Mouse (Mus musculus): ENCODE results near the gene Ankef1. TPM values are rescaled to one million over a fixed set of nuclear protein-coding genes. Genes with fewer than 3 reads are reported as not detected.

Ankef1 gene
- not detected in 2 replicates for polyA plus RNA-seq (2012; ENCODE audit: insufficient read depth, insufficient read length, missing spikeins)

DNA sequence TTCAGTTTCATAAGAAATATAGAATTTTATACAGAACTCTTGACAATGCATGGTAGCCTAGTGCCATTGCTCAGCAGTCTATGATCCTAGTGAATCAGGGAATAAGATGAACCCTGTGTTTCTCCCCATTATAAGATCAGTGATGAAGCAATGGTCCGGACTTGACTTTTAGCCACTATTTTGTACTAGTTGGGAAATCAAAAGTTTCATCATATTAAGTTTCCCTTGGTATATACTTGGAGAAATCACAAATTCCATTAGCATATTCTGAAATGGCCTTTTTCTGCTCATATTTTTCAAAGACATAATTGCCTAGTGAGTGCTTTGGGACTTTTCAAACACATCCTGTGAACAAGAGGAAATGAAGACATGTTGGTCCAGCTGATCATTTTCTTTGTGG, at the start of gene Ankef1:
Ankef1 (plus strand) TSS at position 260 of the 400 bp plus-strand sequence.
- Histone ChIP-seq H3K4me3 (ENCODE audit: insufficient read depth, low read length) (no peak within 1 kb of the TSS), H3K4me1 (ENCODE audit: control insufficient read depth, insufficient read depth, low read length) (no peaks in the 10 kb centered on the region), H3K27ac (ENCODE audit: insufficient read depth, low read depth, low read length) (no peak within 1 kb of the TSS)
- TF ChIP-seq POLR2A (IDR thresholded peaks at IDR 0.05; ENCODE audit: borderline replicate concordance, low read depth, low read length) (no peak), CTCF (IDR thresholded peaks at IDR 0.05; ENCODE audit: low read depth, low read length) (no peak)

DNA sequence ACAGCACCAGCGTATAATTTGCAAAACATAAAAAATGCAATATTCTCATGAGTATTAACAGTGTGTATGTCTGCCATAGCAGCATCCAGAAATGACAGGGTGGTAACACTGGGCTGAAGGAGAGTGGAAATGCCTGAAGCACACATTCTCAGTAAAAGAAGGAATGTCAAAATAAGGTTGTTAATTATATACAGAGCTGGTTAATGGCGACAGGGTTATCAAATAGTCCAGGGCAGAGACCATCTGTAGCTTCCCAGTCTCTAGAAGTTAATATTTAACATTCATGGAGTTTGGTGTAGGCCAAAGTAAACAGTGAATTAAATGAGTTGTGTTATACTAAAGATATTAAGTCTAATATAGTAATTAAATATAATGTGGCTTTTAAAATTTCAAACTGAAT, 45.2 kb upstream of the Ankef1 start:
- H3K4me1 ChIP-seq (ENCODE audit: control insufficient read depth, insufficient read depth, low read length): no peaks in the 10 kb centered on the region
- no peak overlapping the region for H3K27ac ChIP-seq (ENCODE audit: insufficient read depth, low read depth, low read length)
- TF ChIP-seq POLR2A (IDR thresholded peaks at IDR 0.05; ENCODE audit: borderline replicate concordance, low read depth, low read length): no peak
- TF ChIP-seq CTCF (IDR thresholded peaks at IDR 0.05; ENCODE audit: low read depth, low read length): no peak
- no peak overlapping the region for H3K4me3 ChIP-seq (ENCODE audit: insufficient read depth, low read length)

DNA sequence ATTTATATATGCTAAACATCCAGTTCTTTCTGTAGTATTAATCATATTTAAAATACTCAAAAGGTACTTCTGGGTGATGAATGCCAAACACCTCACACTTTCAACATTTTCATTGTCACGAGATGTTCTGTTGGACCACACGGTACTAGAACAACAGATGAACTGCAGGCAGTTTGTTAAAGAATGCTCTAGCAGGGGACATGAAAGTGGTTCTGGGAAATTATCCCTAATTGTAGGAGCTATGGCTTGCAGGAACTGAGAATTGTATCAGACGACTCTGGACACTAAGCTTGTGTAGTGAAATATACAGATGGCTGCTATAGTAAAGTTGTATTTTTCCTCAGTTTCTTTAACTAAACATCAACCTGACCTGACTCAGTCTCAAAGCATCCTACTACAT, 44.8 kb upstream of the Ankef1 start:
- no peaks in the 10 kb centered on the region for H3K4me1 ChIP-seq (ENCODE audit: control insufficient read depth, insufficient read depth, low read length)
- no peak for TF ChIP-seq CTCF (IDR thresholded peaks at IDR 0.05; ENCODE audit: low read depth, low read length)
- no peak for TF ChIP-seq POLR2A (IDR thresholded peaks at IDR 0.05; ENCODE audit: borderline replicate concordance, low read depth, low read length)
- no peak overlapping the region for H3K4me3 ChIP-seq (ENCODE audit: insufficient read depth, low read length)
- no peak overlapping the region for H3K27ac ChIP-seq (ENCODE audit: insufficient read depth, low read depth, low read length)

DNA sequence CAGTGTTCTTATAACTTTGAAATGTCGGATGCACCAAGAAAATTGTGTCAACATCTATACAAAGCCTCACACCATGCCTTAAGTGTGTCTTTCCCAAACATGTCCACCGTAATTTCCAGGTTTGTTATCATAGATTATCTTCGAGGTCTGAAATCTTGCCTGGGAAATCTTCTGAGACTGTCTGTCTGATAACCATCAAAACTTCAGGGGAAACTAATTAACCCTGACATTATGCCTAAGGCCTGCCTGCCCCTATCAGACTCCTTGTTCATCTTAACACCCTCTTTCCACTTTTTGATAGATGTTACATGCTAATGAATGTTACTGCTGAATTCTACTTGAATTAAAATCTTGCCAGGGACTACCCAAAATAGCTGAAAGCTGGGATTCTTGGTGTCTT, 24.1 kb upstream of the Ankef1 start:
- TF ChIP-seq POLR2A (IDR thresholded peaks at IDR 0.05; ENCODE audit: borderline replicate concordance, low read depth, low read length) (no peak), CTCF (IDR thresholded peaks at IDR 0.05; ENCODE audit: low read depth, low read length) (no peak)
- Histone ChIP-seq H3K4me3 (ENCODE audit: insufficient read depth, low read length) (no peak overlapping the region), H3K4me1 (ENCODE audit: control insufficient read depth, insufficient read depth, low read length) (no peaks in the 10 kb centered on the region), H3K27ac (ENCODE audit: insufficient read depth, low read depth, low read length) (no peak overlapping the region)

DNA sequence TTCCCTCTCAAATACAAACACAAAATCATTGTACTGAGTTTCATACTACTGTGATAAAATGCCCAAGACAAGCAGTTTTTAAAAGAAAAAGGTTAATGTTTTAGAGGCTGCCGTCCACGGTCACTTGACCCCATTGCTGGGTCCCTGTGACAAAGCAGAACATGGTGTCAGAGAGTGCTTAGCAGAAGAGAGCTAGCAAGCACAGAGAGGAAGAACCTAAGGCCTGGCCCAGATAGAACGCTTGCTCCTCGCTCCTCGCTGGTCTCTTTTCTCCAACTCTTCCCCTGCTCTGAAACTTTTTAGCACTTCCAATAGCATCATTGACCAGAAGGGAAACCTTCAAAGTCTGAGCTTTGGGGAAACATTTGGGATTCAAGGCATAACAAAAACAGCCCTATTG, 19.4 kb upstream of the Ankef1 start:
- no peak for TF ChIP-seq POLR2A (IDR thresholded peaks at IDR 0.05; ENCODE audit: borderline replicate concordance, low read depth, low read length)
- TF ChIP-seq CTCF (IDR thresholded peaks at IDR 0.05; ENCODE audit: low read depth, low read length): no peak

DNA sequence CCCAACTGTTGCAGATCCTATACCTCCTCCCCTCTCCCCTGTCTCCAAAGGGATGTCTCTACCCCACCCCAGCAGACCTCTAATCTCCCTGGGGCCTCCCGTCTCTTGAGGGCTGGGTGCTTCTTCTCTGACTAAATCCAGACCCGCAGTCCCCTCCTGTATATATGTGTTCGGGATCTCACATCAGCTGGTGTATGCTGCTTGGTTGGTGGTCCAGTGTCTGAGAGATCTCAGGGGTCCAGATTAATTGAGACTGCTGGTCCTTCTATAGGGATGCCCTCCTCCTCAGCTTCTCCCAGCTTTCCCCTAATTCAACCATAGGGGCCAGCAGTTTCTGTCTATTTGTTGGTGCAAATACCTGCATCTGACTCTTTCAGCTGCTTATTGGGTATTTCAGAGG, 18.7 kb upstream of the Ankef1 start:
- Histone ChIP-seq H3K4me3 (ENCODE audit: insufficient read depth, low read length) (no peak overlapping the region), H3K27ac (ENCODE audit: insufficient read depth, low read depth, low read length) (no peak overlapping the region), H3K4me1 (ENCODE audit: control insufficient read depth, insufficient read depth, low read length) (peaks cover 3% of the 10 kb centered on the region)
- TF ChIP-seq CTCF (IDR thresholded peaks at IDR 0.05; ENCODE audit: low read depth, low read length): no peak
- TF ChIP-seq POLR2A (IDR thresholded peaks at IDR 0.05; ENCODE audit: borderline replicate concordance, low read depth, low read length): no peak

More for the DNA sequence above, 19.4 kb upstream of the Ankef1 start:
- no peak overlapping the region for H3K4me3 ChIP-seq (ENCODE audit: insufficient read depth, low read length)
- H3K27ac ChIP-seq (ENCODE audit: insufficient read depth, low read depth, low read length): no peak overlapping the region
- H3K4me1 ChIP-seq (ENCODE audit: control insufficient read depth, insufficient read depth, low read length): peaks cover 3% of the 10 kb centered on the region

DNA sequence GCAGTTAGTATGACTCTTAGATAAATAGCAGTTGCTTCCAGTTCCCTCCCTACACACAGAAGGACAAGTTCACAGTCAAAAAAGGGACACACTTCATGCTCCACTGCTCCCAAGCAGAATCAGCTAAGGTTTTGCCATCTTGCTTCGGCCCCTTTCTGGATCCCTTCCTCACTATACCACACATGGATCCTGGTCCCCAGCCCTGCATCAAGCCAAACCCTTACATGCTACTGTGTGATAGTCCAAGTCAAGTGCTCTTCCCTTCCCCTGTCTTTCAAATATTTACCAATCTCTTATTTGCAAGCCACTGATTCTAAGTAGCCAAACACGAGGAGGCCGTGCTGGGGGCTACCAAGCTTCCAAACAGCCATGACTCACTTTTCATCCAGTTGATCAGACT, 16.8 kb upstream of the Ankef1 start:
- Histone ChIP-seq H3K4me3 (ENCODE audit: insufficient read depth, low read length) (no peak overlapping the region), H3K27ac (ENCODE audit: insufficient read depth, low read depth, low read length) (no peak overlapping the region), H3K4me1 (ENCODE audit: control insufficient read depth, insufficient read depth, low read length) (peaks cover 3% of the 10 kb centered on the region)
- TF ChIP-seq CTCF (IDR thresholded peaks at IDR 0.05; ENCODE audit: low read depth, low read length) (no peak), POLR2A (IDR thresholded peaks at IDR 0.05; ENCODE audit: borderline replicate concordance, low read depth, low read length) (no peak)

DNA sequence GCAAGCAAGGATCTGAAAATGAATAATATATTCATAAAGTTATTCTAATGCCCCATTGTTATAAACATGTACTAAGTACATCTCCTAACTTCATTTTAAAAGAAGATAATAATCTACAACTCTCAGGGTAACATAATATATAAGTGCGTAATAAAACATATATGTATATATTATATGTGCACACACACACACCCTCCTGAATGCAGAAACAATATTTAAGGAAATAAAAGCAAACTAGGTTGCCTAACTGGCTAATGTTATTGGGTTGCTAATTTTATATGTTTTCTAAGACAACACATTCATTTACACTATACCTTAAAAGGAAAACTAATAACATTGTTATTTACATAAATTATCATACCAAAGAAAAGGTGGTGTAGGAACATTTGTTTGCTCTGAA, 16.3 kb upstream of the Ankef1 start:
- H3K27ac ChIP-seq (ENCODE audit: insufficient read depth, low read depth, low read length): no peak overlapping the region
- H3K4me3 ChIP-seq (ENCODE audit: insufficient read depth, low read length): no peak overlapping the region
- peaks cover 3% of the 10 kb centered on the region for H3K4me1 ChIP-seq (ENCODE audit: control insufficient read depth, insufficient read depth, low read length)
- TF ChIP-seq CTCF (IDR thresholded peaks at IDR 0.05; ENCODE audit: low read depth, low read length) (no peak), POLR2A (IDR thresholded peaks at IDR 0.05; ENCODE audit: borderline replicate concordance, low read depth, low read length) (no peak)

DNA sequence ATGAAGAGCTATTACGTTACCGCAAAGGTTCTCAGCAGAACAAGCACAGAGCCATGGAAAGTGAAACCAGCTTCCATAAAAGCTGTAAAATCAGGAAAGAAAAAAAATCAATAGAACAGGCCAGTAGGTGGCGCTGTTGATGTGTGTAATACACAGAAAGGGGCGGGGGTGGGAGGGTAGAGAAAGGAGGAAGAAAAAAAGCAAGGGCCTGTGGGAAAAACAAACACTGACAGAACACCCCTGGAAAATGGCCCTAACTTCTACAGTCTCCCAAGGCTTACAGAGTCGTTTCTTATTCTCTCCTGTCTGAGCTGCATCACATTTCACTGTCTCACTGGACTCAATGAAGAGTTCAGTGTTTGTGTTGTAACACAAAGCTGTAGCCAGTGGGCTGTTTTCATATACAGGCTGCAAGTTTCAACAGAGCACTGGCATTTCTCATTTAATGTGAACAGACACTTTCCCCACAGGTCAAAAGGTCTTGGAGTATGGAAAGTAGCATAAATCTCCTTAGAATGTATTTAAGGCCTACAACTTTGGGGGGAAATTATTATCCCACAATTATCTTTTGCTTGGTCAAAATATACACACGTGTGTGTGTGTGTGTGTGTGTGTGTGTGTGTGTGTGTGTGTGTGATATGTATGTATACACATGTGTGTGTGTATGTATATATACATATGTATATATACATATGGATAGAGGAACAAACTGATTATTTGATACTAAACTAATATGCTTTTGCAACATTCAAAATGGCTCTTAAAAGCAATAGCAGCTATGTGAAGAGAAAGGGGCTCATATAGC, 15.7 kb upstream of the Ankef1 start:
- H3K4me1 ChIP-seq (ENCODE audit: control insufficient read depth, insufficient read depth, low read length): peaks cover 3% of the 10 kb centered on the region
- H3K4me3 ChIP-seq (ENCODE audit: insufficient read depth, low read length): no peak overlapping the region
- no peak for TF ChIP-seq POLR2A (IDR thresholded peaks at IDR 0.05; ENCODE audit: borderline replicate concordance, low read depth, low read length)
- no peak for TF ChIP-seq CTCF (IDR thresholded peaks at IDR 0.05; ENCODE audit: low read depth, low read length)
- no peak overlapping the region for H3K27ac ChIP-seq (ENCODE audit: insufficient read depth, low read depth, low read length)

DNA sequence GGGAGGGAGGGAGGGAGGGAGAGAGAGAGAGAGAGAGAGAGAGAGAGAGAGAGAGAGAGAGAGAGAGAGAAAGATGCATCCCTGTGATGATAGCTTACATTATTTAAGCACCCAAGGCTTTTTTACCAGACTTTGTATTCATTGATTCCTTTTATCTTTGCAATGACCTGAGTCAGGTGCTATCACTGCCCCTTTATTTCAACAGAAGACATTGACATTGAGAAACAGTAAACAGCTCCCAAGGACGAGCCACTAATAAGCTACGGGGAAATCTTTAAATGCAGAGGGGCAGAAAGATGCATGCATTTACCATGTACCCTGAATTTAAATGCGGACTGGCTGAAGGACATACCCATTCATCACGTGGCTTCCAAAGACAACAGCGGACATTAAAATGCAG, 14.7 kb upstream of the Ankef1 start:
- Histone ChIP-seq H3K27ac (ENCODE audit: insufficient read depth, low read depth, low read length) (no peak overlapping the region), H3K4me3 (ENCODE audit: insufficient read depth, low read length) (no peak overlapping the region), H3K4me1 (ENCODE audit: control insufficient read depth, insufficient read depth, low read length) (peaks cover 3% of the 10 kb centered on the region)
- TF ChIP-seq CTCF (IDR thresholded peaks at IDR 0.05; ENCODE audit: low read depth, low read length) (no peak), POLR2A (IDR thresholded peaks at IDR 0.05; ENCODE audit: borderline replicate concordance, low read depth, low read length) (no peak)
